Mouse (Mus musculus): ENCODE data around the gene Slbp. TPM values are rescaled to one million over a fixed set of nuclear protein-coding genes. Genes with fewer than 3 reads are reported as not detected.

Gene Slbp
- total and polyA plus RNA-seq, 2 experiments: 5.6 to 20.7 TPM

- TF ChIP-seq CTCF (IDR thresholded peaks at IDR 0.05; ENCODE audit: low read depth, low read length): peak; percentile 82
- no peak for TF ChIP-seq POLR2A (IDR thresholded peaks at IDR 0.05; ENCODE audit: extremely low read depth, insufficient read depth, low read length)
- Histone ChIP-seq H3K4me1 (ENCODE audit: control insufficient read depth, insufficient read depth, low read length) (no peaks in the 10 kb centered on the region; the same call in 1 of the 2 replicates), H3K79me2 (ENCODE audit: control insufficient read depth, insufficient read depth, low read length) (no peaks in the 10 kb centered on the region), H3K9ac (ENCODE audit: low read depth, low read length) (no peak overlapping the region), H3K36me3 (ENCODE audit: control insufficient read depth, insufficient read depth, low read length) (no peaks in the 10 kb centered on the region), H3K27me3 (ENCODE audit: control insufficient read depth, insufficient read depth, low read length) (no peaks in the 10 kb centered on the region), H3K27ac (replicated peaks; ENCODE audit: insufficient read depth, low read depth, low read length) (no peak overlapping the region), H3K4me3 (ENCODE audit: insufficient read depth, low read depth, low read length) (no peak overlapping the region)
- WGBS: 46% methylated on average over 7 of the region's 7 CpGs
- DNase-seq (ENCODE audit: extremely low read depth, low read depth, low spot score): peak; percentile 44
These were observed 31.7 kb upstream of the Slbp start for GRCm38 (mm10) chr5:33683897-33684652.

- WGBS: 94% methylated on average over 4 of the region's 4 CpGs
- Histone ChIP-seq H3K4me1 (ENCODE audit: control insufficient read depth, insufficient read depth, low read length) (no peaks in the 10 kb centered on the region; the same call in 1 of the 2 replicates), H3K27me3 (ENCODE audit: control insufficient read depth, insufficient read depth, low read length) (no peaks in the 10 kb centered on the region), H3K36me3 (ENCODE audit: control insufficient read depth, insufficient read depth, low read length) (no peaks in the 10 kb centered on the region), H3K79me2 (ENCODE audit: control insufficient read depth, insufficient read depth, low read length) (no peaks in the 10 kb centered on the region), H3K9ac (ENCODE audit: low read depth, low read length) (no peak overlapping the region), H3K27ac (replicated peaks; ENCODE audit: insufficient read depth, low read depth, low read length) (no peak overlapping the region), H3K4me3 (ENCODE audit: insufficient read depth, low read depth, low read length) (no peak overlapping the region)
- TF ChIP-seq CTCF (IDR thresholded peaks at IDR 0.05; ENCODE audit: low read depth, low read length) (no peak), POLR2A (IDR thresholded peaks at IDR 0.05; ENCODE audit: extremely low read depth, insufficient read depth, low read length) (no peak)
- DNase-seq (ENCODE audit: extremely low read depth, low read depth, low spot score): no peak
These were observed 30.6 kb upstream of the Slbp start for GRCm38 (mm10) chr5:33682963-33683362.

- Histone ChIP-seq H3K27ac (replicated peaks; ENCODE audit: insufficient read depth, low read depth, low read length) (no peak overlapping the region), H3K4me1 (ENCODE audit: control insufficient read depth, insufficient read depth, low read length) (no peaks in the 10 kb centered on the region), H3K79me2 (ENCODE audit: control insufficient read depth, insufficient read depth, low read length) (no peaks in the 10 kb centered on the region), H3K9ac (ENCODE audit: low read depth, low read length) (no peak overlapping the region), H3K27me3 (ENCODE audit: control insufficient read depth, insufficient read depth, low read length) (no peaks in the 10 kb centered on the region), H3K36me3 (ENCODE audit: control insufficient read depth, insufficient read depth, low read length) (no peaks in the 10 kb centered on the region), H3K4me3 (ENCODE audit: insufficient read depth, low read depth, low read length) (no peak overlapping the region)
- no peak for TF ChIP-seq CTCF (IDR thresholded peaks at IDR 0.05; ENCODE audit: low read depth, low read length)
- TF ChIP-seq POLR2A (IDR thresholded peaks at IDR 0.05; ENCODE audit: extremely low read depth, insufficient read depth, low read length): no peak
- 76% methylated on average over 15 of the region's 15 CpGs for WGBS
- DNase-seq (ENCODE audit: extremely low read depth, low read depth, low spot score): no peak
These were observed 29.4 kb upstream of the Slbp start for GRCm38 (mm10) chr5:33681611-33682388.

- 54% methylated on average over 3 of the region's 3 CpGs for WGBS
- H3K27ac ChIP-seq (replicated peaks; ENCODE audit: insufficient read depth, low read depth, low read length): no peak overlapping the region
These were observed 28.7 kb upstream of the Slbp start for GRCm38 (mm10) chr5:33681044-33681443.

GRCm38 (mm10) chr5:33678244-33678643 is 25.9 kb upstream of the Slbp start:
- Histone ChIP-seq H3K27me3 (ENCODE audit: control insufficient read depth, insufficient read depth, low read length) (no peaks in the 10 kb centered on the region), H3K36me3 (ENCODE audit: control insufficient read depth, insufficient read depth, low read length) (no peaks in the 10 kb centered on the region), H3K4me1 (ENCODE audit: control insufficient read depth, insufficient read depth, low read length) (no peaks in the 10 kb centered on the region), H3K4me3 (ENCODE audit: insufficient read depth, low read depth, low read length) (no peak overlapping the region), H3K79me2 (ENCODE audit: control insufficient read depth, insufficient read depth, low read length) (no peaks in the 10 kb centered on the region), H3K9ac (ENCODE audit: low read depth, low read length) (no peak overlapping the region), H3K27ac (replicated peaks; ENCODE audit: insufficient read depth, low read depth, low read length) (no peak overlapping the region)
- no peak for DNase-seq (ENCODE audit: extremely low read depth, low read depth, low spot score)
- no peak for TF ChIP-seq CTCF (IDR thresholded peaks at IDR 0.05; ENCODE audit: low read depth, low read length)
- no peak for TF ChIP-seq POLR2A (IDR thresholded peaks at IDR 0.05; ENCODE audit: extremely low read depth, insufficient read depth, low read length)
- WGBS: 92% methylated on average over 5 of the region's 5 CpGs

More at GRCm38 (mm10) chr5:33681044-33681443, 28.7 kb upstream of the Slbp start:
- TF ChIP-seq CTCF (IDR thresholded peaks at IDR 0.05; ENCODE audit: low read depth, low read length) (no peak), POLR2A (IDR thresholded peaks at IDR 0.05; ENCODE audit: extremely low read depth, insufficient read depth, low read length) (no peak)
- no peaks in the 10 kb centered on the region for H3K36me3 ChIP-seq (ENCODE audit: control insufficient read depth, insufficient read depth, low read length)
- no peaks in the 10 kb centered on the region for H3K27me3 ChIP-seq (ENCODE audit: control insufficient read depth, insufficient read depth, low read length)
- H3K4me1 ChIP-seq (ENCODE audit: control insufficient read depth, insufficient read depth, low read length): no peaks in the 10 kb centered on the region
- H3K79me2 ChIP-seq (ENCODE audit: control insufficient read depth, insufficient read depth, low read length): no peaks in the 10 kb centered on the region
- no peak overlapping the region for H3K9ac ChIP-seq (ENCODE audit: low read depth, low read length)
- H3K4me3 ChIP-seq (ENCODE audit: insufficient read depth, low read depth, low read length): no peak overlapping the region
- no peak for DNase-seq (ENCODE audit: extremely low read depth, low read depth, low spot score)

Measured in liver, adult 2 months (tissue).